Mouse (Mus musculus) liver, embryonic 13.5 days (tissue): ENCODE measurements around the gene Ero1lb. TPM values are rescaled to one million over a fixed set of nuclear protein-coding genes. Genes with fewer than 3 reads are reported as not detected.
"Not testable (repeated sequence)": the region's sequence is repeated elsewhere in the genome, so short reads cannot be mapped to it uniquely, and the experiment has no call there.

Source experiments
- ATAC-seq: fragments of 200-750 bp; cut with Nextera tagmentation; 2 replicates; pipeline ENCODE4 v1.8.0; 2017; ENCODE audit warnings: low read depth, mild to moderate bottlenecking, moderate number of reproducible peaks, moderate library complexity
- DNase-seq: peaks from one replicate; pipeline ENCODE4 v3.0.0; 2022
- H3K27ac ChIP-seq: fragments of 300-500 bp; sonication (generic); 2 replicates; pipeline ENCODE4 v1.5.1; 2015; ENCODE audit warnings: moderate library complexity, mild to moderate bottlenecking, inconsistent platforms
- H3K27me3 ChIP-seq: fragments of 300-500 bp; sonication (generic); 2 replicates; pipeline ENCODE4 v1.6.1; 2015; ENCODE audit warnings: mild to moderate bottlenecking, inconsistent platforms
- H3K36me3 ChIP-seq: fragments of 300-500 bp; sonication (generic); 2 replicates; pipeline ENCODE4 v1.6.1; 2015; ENCODE audit warnings: mild to moderate bottlenecking, inconsistent platforms
- H3K4me1 ChIP-seq: fragments of 300-500 bp; sonication (generic); replicated peaks from 2 replicates; pipeline ENCODE4 v1.6.1; 2015; ENCODE audit warnings: inconsistent platforms
- H3K4me2 ChIP-seq: fragments of 300-500 bp; sonication (generic); 2 replicates; pipeline ENCODE4 v1.6.1; 2015; ENCODE audit warnings: inconsistent platforms, mild to moderate bottlenecking, moderate library complexity
- H3K4me3 ChIP-seq: fragments of 300-500 bp; sonication (generic); replicated peaks from 2 replicates; pipeline ENCODE4 v1.5.1; 2015; ENCODE audit warnings: mild to moderate bottlenecking, inconsistent platforms
- H3K9ac ChIP-seq: fragments of 300-500 bp; sonication (generic); 2 replicates; pipeline ENCODE4 v1.6.1; 2015; ENCODE audit warnings: mild to moderate bottlenecking, inconsistent platforms
- H3K9me3 ChIP-seq: fragments of 300-500 bp; sonication (generic); replicated peaks from 2 replicates; pipeline ENCODE4 v1.6.1; 2016; ENCODE audit warnings: inconsistent platforms
- WGBS: fragments of 180-500 bp; shearing (Covaris S2); methylation state at CpG from one replicate; pipeline ENCODE4 v1.1.7; 2015; ENCODE audit not compliant: insufficient replicate concordance; 5-methylcytosine and 5-hydroxymethylcytosine counted together
- polyA plus RNA-seq: library from polyadenylated mRNA; unstranded; fragments of >200 nt; fragmentation: Nextera tagmentation; extraction: Ambion mirVana; gene quantifications from 2 replicates; pipeline ENCODE4 v1.2.1, GENCODE M21; 2015

The Ero1lb gene
- polyA plus RNA-seq, 1 experiment from 2014 or later: 1.9 TPM

- not testable (repeated sequence) for H3K27ac ChIP-seq, H3K9me3 ChIP-seq, H3K27me3 ChIP-seq, H3K4me3 ChIP-seq, ATAC-seq, DNase-seq, H3K36me3 ChIP-seq, H3K9ac ChIP-seq, H3K4me2 ChIP-seq, H3K4me1 ChIP-seq
- 72% methylated on average over 5 of the region's 5 CpGs for WGBS
Measured at GRCm38 (mm10) chr13:12630252-12630651, 64.6 kb downstream of the Ero1lb start.

GRCm38 (mm10) chr13:12634941-12635588 is 69.4 kb downstream of the Ero1lb start:
- H3K9ac ChIP-seq, ATAC-seq, H3K4me3 ChIP-seq, H3K27ac ChIP-seq, DNase-seq, H3K4me1 ChIP-seq, H3K9me3 ChIP-seq, H3K4me2 ChIP-seq, H3K36me3 ChIP-seq, H3K27me3 ChIP-seq: not testable (repeated sequence)
- 14% methylated on average over 1 of the region's 6 CpGs for WGBS

GRCm38 (mm10) chr13:12642795-12643194 is 77.1 kb downstream of the Ero1lb start:
- 73% methylated on average over 4 of the region's 4 CpGs for WGBS
- not testable (repeated sequence) for DNase-seq, H3K4me2 ChIP-seq, ATAC-seq, H3K27ac ChIP-seq, H3K27me3 ChIP-seq, H3K4me1 ChIP-seq, H3K36me3 ChIP-seq, H3K4me3 ChIP-seq, H3K9ac ChIP-seq, H3K9me3 ChIP-seq

- H3K9me3 ChIP-seq, H3K4me2 ChIP-seq, ATAC-seq, H3K27ac ChIP-seq, DNase-seq, H3K27me3 ChIP-seq, H3K4me1 ChIP-seq, H3K9ac ChIP-seq, H3K36me3 ChIP-seq, H3K4me3 ChIP-seq: not testable (repeated sequence)
- 67% methylated on average over 5 of the region's 5 CpGs for WGBS
Measured at GRCm38 (mm10) chr13:12646676-12647075, 81.0 kb downstream of the Ero1lb start.

GRCm38 (mm10) chr13:12650020-12650876 is 84.6 kb downstream of the Ero1lb start:
- H3K9me3 ChIP-seq, H3K4me1 ChIP-seq, H3K9ac ChIP-seq, H3K27ac ChIP-seq, DNase-seq, H3K36me3 ChIP-seq, H3K27me3 ChIP-seq: not testable (repeated sequence)
- Histone ChIP-seq H3K4me2 (peak overlapping the region; percentile 59), H3K4me3 (peak overlapping the region; percentile 46)
- ATAC-seq: peak; percentile 76
- WGBS: under 1% methylated on average over 54 of the region's 79 CpGs

GRCm38 (mm10) chr13:12650877-12651176 is 85.2 kb downstream of the Ero1lb start:
- peak overlapping the region; percentile 29 for H3K4me3 ChIP-seq
- ATAC-seq: peak; percentile 27; the same call in 1 of the 2 replicates
- peak; percentile 6 for DNase-seq

More at GRCm38 (mm10) chr13:12650877-12651176, 85.2 kb downstream of the Ero1lb start:
- H3K27me3 ChIP-seq, H3K9ac ChIP-seq, H3K27ac ChIP-seq, H3K36me3 ChIP-seq, H3K9me3 ChIP-seq, H3K4me1 ChIP-seq: not testable (repeated sequence)
- 3% methylated on average over 13 of the region's 13 CpGs for WGBS
- peak overlapping the region; percentile 59 for H3K4me2 ChIP-seq

Other genes starting within 250 kb of the Ero1lb start
- 4.4 and 5.0 TPM in 2 replicates for gene Actn2, start 225.1 kb upstream of the Ero1lb start, polyA plus RNA-seq
- gene Heatr1, start 170.8 kb upstream of the Ero1lb start, polyA plus RNA-seq: 14.5 and 20.8 TPM in 2 replicates
- 12.7 and 14.6 TPM in 2 replicates for gene Lgals8, start 100.9 kb upstream of the Ero1lb start, polyA plus RNA-seq
- gene Edaradd, start 45.4 kb upstream of the Ero1lb start, polyA plus RNA-seq: 0.06 TPM in 2 replicates
- gene Prl2c3, start 234.2 kb downstream of the Ero1lb start, polyA plus RNA-seq: not detected in 2 replicates